Mouse (Mus musculus): ENCODE results near the gene Kif3c. TPM values are rescaled to one million over a fixed set of nuclear protein-coding genes. Genes with fewer than 3 reads are reported as not detected.
A peak's percentile ranks its signal among the peaks of the same experiment; 100 is the strongest.

Gene Kif3c
- polyA plus RNA-seq, 1 experiment from 2014 or later, result 0.46 TPM

- Histone ChIP-seq H3K27ac (ENCODE audit: low read depth) (no peak overlapping the region), H3K4me2 (ENCODE audit: low read depth, low read length) (no peak overlapping the region), H3K36me3 (replicated peaks; ENCODE audit: insufficient read depth, low read length) (no peaks in the 10 kb centered on the region), H3K9ac (replicated peaks) (no peak overlapping the region), H3K4me3 (ENCODE audit: low read depth, low read length) (no peak overlapping the region), H3K27me3 (ENCODE audit: insufficient read depth, low read length) (no peaks in the 10 kb centered on the region), H3K9me3 (ENCODE audit: low read length) (no peaks in the 10 kb centered on the region), H3K4me1 (ENCODE audit: insufficient read depth) (peaks cover 14% of the 10 kb centered on the region)
- 74% methylated on average over 2 of the region's 2 CpGs for WGBS (ENCODE audit: insufficient replicate concordance)
- TF ChIP-seq EP300 (IDR thresholded peaks at IDR 0.05; ENCODE audit: low read depth) (no peak), CTCF (IDR thresholded peaks at IDR 0.05; ENCODE audit: low read depth) (no peak)
- DNase-seq (no peak), ATAC-seq (no peak)
Measured at GRCm38 (mm10) chr12:3424179-3424578, 59.2 kb downstream of the Kif3c start.

DNA sequence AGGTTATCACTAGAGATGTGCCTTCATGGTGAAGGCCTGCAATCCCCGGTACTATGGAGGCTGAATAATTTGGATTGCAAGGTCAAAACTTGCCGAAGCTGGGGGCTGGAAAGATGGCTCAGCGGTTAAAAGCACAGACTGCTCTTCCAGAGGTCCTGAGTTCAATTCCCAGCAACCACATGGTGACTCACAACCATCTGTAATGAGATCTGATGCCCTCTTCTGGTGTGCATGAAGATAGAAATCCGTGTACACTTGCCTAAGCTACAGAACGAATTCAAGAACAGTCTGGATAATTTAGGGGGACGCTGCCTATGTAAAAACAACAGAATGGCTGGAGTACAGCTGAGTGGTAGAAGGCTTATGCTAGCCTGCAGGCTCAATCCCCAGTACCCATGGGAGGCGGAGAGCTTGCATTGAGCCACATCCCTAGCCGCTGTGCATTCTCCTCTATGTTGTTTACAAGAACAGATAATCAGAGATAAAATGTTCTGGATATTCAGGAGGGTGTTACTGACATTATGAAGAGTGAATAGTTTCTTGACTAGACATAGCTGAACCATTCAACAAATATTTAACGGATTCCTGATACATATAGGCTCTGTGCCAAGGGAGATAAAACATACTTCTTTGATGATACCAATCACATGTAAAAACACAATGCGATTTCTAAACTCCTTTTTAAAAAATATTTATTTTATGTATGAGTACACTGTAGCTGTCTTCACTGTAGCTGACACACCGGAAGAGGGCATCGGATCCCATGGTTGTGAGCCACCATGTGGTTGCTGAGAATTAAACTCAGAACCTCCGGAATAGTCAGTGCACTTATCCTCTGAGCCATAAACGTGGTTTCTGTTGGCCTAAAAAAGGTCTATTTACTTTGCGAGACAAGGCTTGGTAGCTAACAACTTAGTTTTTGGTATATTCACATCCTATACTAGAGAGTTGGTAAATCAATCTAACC is 60.7 kb downstream of the Kif3c start:
- 35% methylated on average over 15 of the region's 15 CpGs for WGBS (ENCODE audit: insufficient replicate concordance)
- Histone ChIP-seq H3K4me3 (ENCODE audit: low read depth, low read length) (peak overlapping the region; percentile 87), H3K36me3 (replicated peaks; ENCODE audit: insufficient read depth, low read length) (no peaks in the 10 kb centered on the region), H3K4me1 (ENCODE audit: insufficient read depth) (peaks cover 14% of the 10 kb centered on the region), H3K27me3 (ENCODE audit: insufficient read depth, low read length) (no peaks in the 10 kb centered on the region), H3K9ac (replicated peaks) (peak overlapping the region; percentile 59), H3K9me3 (ENCODE audit: low read length) (no peaks in the 10 kb centered on the region), H3K4me2 (ENCODE audit: low read depth, low read length) (peak overlapping the region; percentile 74), H3K27ac (ENCODE audit: low read depth) (peak overlapping the region; percentile 97)
- ATAC-seq, result peak; percentile 20
- DNase-seq, result peak; percentile 31
- TF ChIP-seq EP300 (IDR thresholded peaks at IDR 0.05; ENCODE audit: low read depth), result no peak
- peak; percentile 51 for TF ChIP-seq CTCF (IDR thresholded peaks at IDR 0.05; ENCODE audit: low read depth)

GRCm38 (mm10) chr12:3426530-3427034 is 61.6 kb downstream of the Kif3c start, which contains the start of gene Asxl2:
Gene Asxl2, plus strand, starts transcription at chr12:3426857.
- Histone ChIP-seq H3K27ac (ENCODE audit: low read depth) (peak within 1 kb of the TSS; percentile 97), H3K9ac (replicated peaks) (peak within 1 kb of the TSS; percentile 96), H3K4me1 (ENCODE audit: insufficient read depth) (peaks cover 14% of the 10 kb centered on the region), H3K36me3 (replicated peaks; ENCODE audit: insufficient read depth, low read length) (no peaks in the 10 kb centered on the region), H3K4me2 (ENCODE audit: low read depth, low read length) (peak within 1 kb of the TSS; percentile 74), H3K9me3 (ENCODE audit: low read length) (no peaks in the 10 kb centered on the region), H3K4me3 (ENCODE audit: low read depth, low read length) (peak within 1 kb of the TSS; percentile 87), H3K27me3 (ENCODE audit: insufficient read depth, low read length) (no peaks in the 10 kb centered on the region)
- ATAC-seq (peak; percentile 93), DNase-seq (peak; percentile 100)
- WGBS (ENCODE audit: insufficient replicate concordance), result under 1% methylated on average over 53 of the region's 53 CpGs
- TF ChIP-seq CTCF (IDR thresholded peaks at IDR 0.05; ENCODE audit: low read depth), result no peak
- peak; percentile 58; the same call in 1 of the 2 replicates for TF ChIP-seq EP300 (IDR thresholded peaks at IDR 0.05; ENCODE audit: low read depth)

- peak overlapping the region; percentile 96 for H3K9ac ChIP-seq (replicated peaks)
- peak; percentile 83 for DNase-seq
- H3K4me2 ChIP-seq (ENCODE audit: low read depth, low read length), result peak overlapping the region; percentile 74
- H3K4me3 ChIP-seq (ENCODE audit: low read depth, low read length), result peak overlapping the region; percentile 87
- H3K9me3 ChIP-seq (ENCODE audit: low read length), result no peaks in the 10 kb centered on the region
- no peaks in the 10 kb centered on the region for H3K36me3 ChIP-seq (replicated peaks; ENCODE audit: insufficient read depth, low read length)
- WGBS (ENCODE audit: insufficient replicate concordance), result under 1% methylated on average over 62 of the region's 65 CpGs
- H3K27ac ChIP-seq (ENCODE audit: low read depth), result peak overlapping the region; percentile 97
- no peak for TF ChIP-seq CTCF (IDR thresholded peaks at IDR 0.05; ENCODE audit: low read depth)
- TF ChIP-seq EP300 (IDR thresholded peaks at IDR 0.05; ENCODE audit: low read depth), result no peak
- ATAC-seq, result peak; percentile 51
- H3K4me1 ChIP-seq (ENCODE audit: insufficient read depth), result peaks cover 14% of the 10 kb centered on the region
- no peaks in the 10 kb centered on the region for H3K27me3 ChIP-seq (ENCODE audit: insufficient read depth, low read length)
Measured at GRCm38 (mm10) chr12:3427067-3427889, 62.3 kb downstream of the Kif3c start.

- H3K4me1 ChIP-seq (ENCODE audit: insufficient read depth), result peaks cover 14% of the 10 kb centered on the region
- WGBS (ENCODE audit: insufficient replicate concordance), result 52% methylated on average over 11 of the region's 11 CpGs
- TF ChIP-seq CTCF (IDR thresholded peaks at IDR 0.05; ENCODE audit: low read depth) (peak; percentile 17; the same call in 1 of the 2 replicates), EP300 (IDR thresholded peaks at IDR 0.05; ENCODE audit: low read depth) (no peak)
- H3K36me3 ChIP-seq (replicated peaks; ENCODE audit: insufficient read depth, low read length), result no peaks in the 10 kb centered on the region
- peak overlapping the region; percentile 97 for H3K27ac ChIP-seq (ENCODE audit: low read depth)
- DNase-seq, result no peak
- peak overlapping the region; percentile 87 for H3K4me3 ChIP-seq (ENCODE audit: low read depth, low read length)
- no peak for ATAC-seq
- no peaks in the 10 kb centered on the region for H3K27me3 ChIP-seq (ENCODE audit: insufficient read depth, low read length)
- H3K4me2 ChIP-seq (ENCODE audit: low read depth, low read length), result peak overlapping the region; percentile 74
- H3K9ac ChIP-seq (replicated peaks), result peak overlapping the region; percentile 96
- no peaks in the 10 kb centered on the region for H3K9me3 ChIP-seq (ENCODE audit: low read length)
Measured at GRCm38 (mm10) chr12:3427891-3428775, 63.2 kb downstream of the Kif3c start.
